Mouse (Mus musculus) telencephalon, adult 2 months (tissue): ENCODE measurements around the gene Dnah6.

Source experiments
- DNase-seq: peaks from one replicate; pipeline ENCODE4 v3.0.0-alpha.2; 2011; ENCODE audit warnings: low read depth, low spot score

Dnah6 gene

GRCm38 (mm10) chr6:73027881-73028280 lies 193.6 kb downstream of the Dnah6 start:
- no peak for DNase-seq

- no peak for DNase-seq
Observed at GRCm38 (mm10) chr6:73026898-73027297, 194.6 kb downstream of the Dnah6 start.

DNA sequence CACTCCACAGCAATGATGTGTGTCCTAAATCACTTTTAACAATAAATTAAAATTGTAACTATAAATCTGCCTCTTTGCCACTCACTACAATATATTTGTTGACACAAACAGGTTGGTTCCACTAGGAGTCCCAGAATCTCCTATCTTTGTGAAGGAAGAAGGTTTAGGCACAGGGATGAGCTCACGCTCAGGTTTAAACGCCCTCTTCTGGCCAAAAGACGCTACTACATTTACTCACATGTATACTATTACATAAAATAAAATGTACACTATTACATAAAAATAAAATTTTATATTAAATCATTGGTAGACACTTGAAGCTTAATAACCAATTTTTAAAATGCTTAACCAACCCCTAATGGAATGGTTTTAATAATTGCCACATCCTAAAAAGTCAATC lies 201.4 kb downstream of the Dnah6 start:
- no peak for DNase-seq

DNA sequence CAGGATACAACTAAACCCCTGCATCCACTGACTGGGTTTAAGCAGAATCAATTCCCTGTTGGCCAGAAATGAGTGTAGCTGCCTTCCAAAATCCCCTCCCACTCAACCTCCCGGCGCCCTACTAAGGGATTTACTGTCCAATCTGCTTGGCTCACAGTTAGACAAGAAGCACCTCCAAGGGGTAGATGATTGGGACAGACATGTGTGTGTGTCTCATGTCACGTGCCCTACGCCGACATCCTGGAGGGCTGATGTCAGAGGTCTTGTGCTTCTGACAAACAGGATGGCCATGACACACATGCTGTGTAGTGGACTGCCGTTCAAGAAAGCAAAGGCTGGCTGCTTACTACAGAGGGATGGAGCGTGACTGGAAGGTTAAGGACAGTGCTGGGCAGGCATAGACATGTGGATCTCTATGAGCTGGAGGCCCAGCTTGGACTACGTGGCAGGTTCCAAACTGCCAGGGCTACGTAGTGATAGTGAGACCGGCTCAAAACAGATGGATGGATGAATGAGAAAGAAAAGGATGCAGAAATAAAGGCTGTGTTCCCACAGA lies 202.6 kb downstream of the Dnah6 start:
- no peak for DNase-seq

GRCm38 (mm10) chr6:73014317-73015160 lies 206.9 kb downstream of the Dnah6 start:
- DNase-seq, result no peak

GRCm38 (mm10) chr6:73012931-73013330 lies 208.5 kb downstream of the Dnah6 start:
- no peak for DNase-seq

DNA sequence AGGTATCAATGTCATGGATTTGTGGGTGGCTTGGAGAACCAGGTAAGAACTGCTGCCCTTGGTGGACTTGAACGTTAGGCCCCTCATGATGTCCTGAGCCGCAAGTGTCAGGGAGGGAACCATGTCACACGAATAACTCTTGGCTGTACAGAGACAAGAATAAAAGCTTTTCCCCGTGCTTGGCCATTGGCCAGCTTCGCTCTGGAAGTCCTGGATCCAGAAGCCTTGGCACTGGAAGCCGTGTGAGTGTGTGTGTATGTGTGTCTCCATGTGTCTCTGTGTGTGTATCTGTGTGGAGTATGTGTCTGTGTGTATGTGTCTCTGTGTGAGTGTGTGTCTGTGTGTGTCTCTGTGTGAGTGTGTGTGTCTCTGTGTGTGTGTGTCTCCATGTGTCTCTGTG lies 209.6 kb downstream of the Dnah6 start:
- DNase-seq, result no peak

GRCm38 (mm10) chr6:73010073-73010472 lies 211.4 kb downstream of the Dnah6 start:
- DNase-seq, result no peak

- DNase-seq, result no peak
Observed at GRCm38 (mm10) chr6:73003601-73004000, 217.8 kb downstream of the Dnah6 start.

GRCm38 (mm10) chr6:73002391-73002790 lies 219.1 kb downstream of the Dnah6 start:
- no peak for DNase-seq

DNA sequence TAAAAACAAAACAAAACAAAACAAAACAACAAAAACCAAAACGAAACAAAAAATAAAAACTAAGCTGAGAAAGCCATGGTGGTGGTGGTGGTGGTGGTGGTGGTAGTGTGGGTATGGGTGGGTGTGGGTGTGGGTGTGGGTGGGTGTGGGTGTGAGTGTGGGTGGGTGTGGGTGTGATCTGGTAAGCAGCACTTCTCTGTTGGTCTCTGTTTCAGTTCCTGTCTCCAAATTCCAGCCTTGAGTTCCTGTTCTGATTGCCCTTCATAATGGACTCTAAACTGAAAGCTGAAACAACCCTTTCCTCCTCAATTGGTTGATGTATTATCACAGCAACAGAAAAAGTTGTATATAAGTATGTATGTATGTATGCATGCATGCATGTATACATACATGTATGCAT lies 222.6 kb downstream of the Dnah6 start:
- DNase-seq, result no peak

DNA sequence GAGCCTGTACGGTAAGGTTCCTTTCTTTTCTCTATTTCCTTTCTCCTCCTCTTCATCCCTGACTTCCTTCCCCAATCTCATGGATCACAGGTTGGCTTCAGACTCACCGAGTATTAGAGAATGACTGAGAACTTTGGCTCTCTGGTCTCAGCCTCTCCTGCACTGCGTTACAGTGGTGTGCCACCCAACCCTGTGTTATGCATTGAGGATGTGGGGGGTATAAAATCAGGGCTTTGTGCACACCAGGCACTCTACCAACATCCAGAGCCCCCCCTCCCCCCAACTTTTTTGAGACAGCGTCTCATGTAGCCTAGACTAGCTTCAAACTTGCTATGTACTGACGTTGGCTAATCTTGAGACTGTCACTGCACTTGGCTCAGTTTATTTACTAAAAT lies 227.8 kb downstream of the Dnah6 start:
- no peak for DNase-seq

GRCm38 (mm10) chr6:72993054-72993687 lies 228.3 kb downstream of the Dnah6 start:
- DNase-seq, result no peak

GRCm38 (mm10) chr6:72990206-72990605 lies 231.2 kb downstream of the Dnah6 start:
- DNase-seq, result no peak

GRCm38 (mm10) chr6:72989028-72989736 lies 232.3 kb downstream of the Dnah6 start:
- no peak for DNase-seq

GRCm38 (mm10) chr6:72982506-72982905 lies 238.9 kb downstream of the Dnah6 start:
- DNase-seq, result no peak

DNA sequence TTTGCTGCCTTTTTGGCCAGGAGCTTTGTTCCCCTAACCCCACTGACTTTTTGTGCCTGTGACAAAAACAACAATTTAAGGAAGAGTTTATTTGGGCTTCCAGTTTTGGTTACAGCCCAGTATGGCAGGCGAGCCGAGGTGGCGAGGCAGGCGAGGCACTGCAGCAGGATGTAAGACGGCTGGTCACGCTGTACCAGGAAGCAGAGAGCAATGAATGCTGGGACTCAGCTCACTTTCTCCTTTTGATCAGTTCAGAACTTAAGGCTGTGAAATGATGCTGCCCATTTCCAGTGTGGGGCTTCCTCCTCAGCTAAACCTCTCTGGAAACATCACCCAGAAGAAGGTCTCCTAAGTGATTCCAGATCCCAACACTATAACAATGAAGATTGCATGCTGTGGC lies 239.6 kb downstream of the Dnah6 start:
- DNase-seq, result no peak

DNA sequence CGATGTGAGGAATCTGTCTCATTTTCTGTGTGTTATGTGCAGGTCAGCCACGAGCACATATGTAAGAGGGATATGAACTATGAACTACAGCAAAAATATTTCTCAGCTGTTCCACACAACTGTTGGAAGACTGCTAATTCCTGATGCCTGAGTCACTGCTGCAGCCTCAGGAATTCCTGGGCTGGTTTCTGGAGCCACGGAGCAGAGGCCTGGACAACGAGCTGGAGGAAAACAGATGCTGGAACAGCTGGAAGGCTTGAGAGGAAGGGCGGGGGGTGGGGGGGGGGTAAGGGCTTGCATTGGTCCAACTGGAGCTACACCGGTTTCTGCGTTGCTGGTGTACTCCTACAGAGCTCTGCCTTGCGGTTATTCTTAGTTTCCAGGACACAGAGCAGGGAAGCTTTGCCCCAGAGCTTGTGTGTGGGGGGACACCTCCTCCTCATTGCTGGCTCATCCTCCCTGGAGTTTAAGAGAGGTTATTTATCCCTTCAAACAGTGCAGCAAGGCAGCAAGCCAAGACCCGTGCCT lies 240.3 kb downstream of the Dnah6 start:
- DNase-seq, result no peak

- no peak for DNase-seq
Observed at GRCm38 (mm10) chr6:72976866-72977265, 244.6 kb downstream of the Dnah6 start.

GRCm38 (mm10) chr6:72971074-72971473 lies 250.4 kb downstream of the Dnah6 start:
- no peak for DNase-seq

- no peak for DNase-seq
Observed at GRCm38 (mm10) chr6:72969787-72970186, 251.7 kb downstream of the Dnah6 start.
